In the genomic region with DNA sequence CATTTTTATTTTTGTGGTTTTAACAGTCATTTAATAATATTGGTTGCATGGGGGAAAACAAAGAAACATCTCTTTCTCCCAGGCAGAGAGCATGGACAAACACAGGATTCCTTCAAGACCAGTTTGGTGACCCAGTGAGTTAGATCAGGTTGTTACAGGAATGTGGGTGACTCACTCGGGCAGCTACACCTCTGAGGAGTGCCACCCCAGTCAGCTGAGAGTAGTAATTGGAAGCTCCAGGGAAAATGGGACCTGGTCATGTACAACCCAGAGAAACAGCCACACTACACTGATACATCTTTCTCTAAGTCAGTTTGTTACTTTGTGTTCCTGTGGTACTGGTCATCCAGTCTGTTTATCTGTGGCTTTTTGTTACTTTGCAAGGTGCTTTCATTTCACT, we compare ENCODE assay signal across 17 mouse cellular contexts.
"Had no signal": no experiment of that assay in that cellular context is flagged by ENCODE, and none has a peak within 500 bp of the region (broad histone marks: within the 10 kb centered on the region; RNA-seq: fewer than 3 reads in every experiment).

No protein-coding gene starts in this region.

- H3K4me3 ChIP-seq: layer of hippocampus, adult 2 months; limb, embryonic 13.5 days; midbrain, embryonic 10.5 days; myocyte; neural tube, embryonic 15.5 days; stomach, embryonic 15.5 days had no signal

- H3K36me3 ChIP-seq: limb, embryonic 13.5 days; neural tube, embryonic 15.5 days; stomach, embryonic 15.5 days had no signal

- H3K27me3 ChIP-seq: limb, embryonic 13.5 days; neural tube, embryonic 15.5 days; stomach, embryonic 15.5 days had no signal

- H3K9me3 ChIP-seq: limb, embryonic 13.5 days; midbrain, embryonic 10.5 days; neural tube, embryonic 15.5 days; stomach, embryonic 15.5 days had no signal

- H3K4me2 ChIP-seq: limb, embryonic 13.5 days; neural tube, embryonic 15.5 days; stomach, embryonic 15.5 days had no signal

- H3K27ac ChIP-seq: layer of hippocampus, adult 2 months; limb, embryonic 13.5 days; liver, embryonic 14.5 days; midbrain, embryonic 10.5 days; neural tube, embryonic 15.5 days; stomach, embryonic 15.5 days had no signal

- DNase-seq: kidney, postnatal 10 days; kidney, postnatal 4 days; left cerebral cortex, postnatal 4 days; lung, postnatal 10 days; midbrain, embryonic 14.5 days; right cerebral cortex, postnatal 4 days; spleen, adult 18-20 months; thymus, adult 2 months; thymus, postnatal 25 days had no signal

- H3K9ac ChIP-seq: limb, embryonic 13.5 days; liver, embryonic 14.5 days; neural tube, embryonic 15.5 days; stomach, embryonic 15.5 days had no signal

- ATAC-seq: intestine, postnatal 0 days had no signal
